Mouse (Mus musculus) cerebellum, adult 9-10 months (tissue): ENCODE measurements at regions not wholly inside any gene's neighbourhood (a gene's known extent, or its start where the extent isn't known, plus 50 kb on each side); places are given as distances from the start of the nearest gene placed in this dataset.

Source experiments
- DNase-seq: peaks from one replicate; pipeline ENCODE4 v3.0.0; 2022

- DNase-seq = no peak
These were observed 242.8 kb upstream of the Rsrc1 start for GRCm38 (mm10) chr3:66738201-66739062.

GRCm38 (mm10) chr3:66739356-66740014 is 241.7 kb upstream of the Rsrc1 start:
- no peak for DNase-seq

- DNase-seq = no peak
These were observed 236.9 kb upstream of the Rsrc1 start for GRCm38 (mm10) chr3:66744133-66744913.

GRCm38 (mm10) chr3:66746373-66747072 is 234.7 kb upstream of the Rsrc1 start:
- peak; percentile 6 for DNase-seq

GRCm38 (mm10) chr3:66747073-66747710 is 234.0 kb upstream of the Rsrc1 start:
- DNase-seq = no peak

- no peak for DNase-seq
These were observed 223.0 kb upstream of the Rsrc1 start for GRCm38 (mm10) chr3:66758141-66758540.

- no peak for DNase-seq
These were observed 221.3 kb upstream of the Rsrc1 start for GRCm38 (mm10) chr3:66759841-66760240.

- no peak for DNase-seq
These were observed 218.7 kb upstream of the Rsrc1 start for GRCm38 (mm10) chr3:66762446-66762845.

GRCm38 (mm10) chr3:66797351-66798010 is 183.7 kb upstream of the Rsrc1 start:
- no peak for DNase-seq

- DNase-seq = no peak
These were observed 182.9 kb upstream of the Rsrc1 start for GRCm38 (mm10) chr3:66798292-66798691.

- DNase-seq = no peak
These were observed 178.7 kb upstream of the Rsrc1 start for GRCm38 (mm10) chr3:66802538-66802937.

GRCm38 (mm10) chr3:66806176-66806575 is 175.0 kb upstream of the Rsrc1 start:
- no peak for DNase-seq

- DNase-seq = no peak
These were observed 168.3 kb upstream of the Rsrc1 start for GRCm38 (mm10) chr3:66812686-66813445.

GRCm38 (mm10) chr3:66825761-66826160 is 155.4 kb upstream of the Rsrc1 start:
- DNase-seq = no peak
